Mouse (Mus musculus): ENCODE data around the gene Klhl29. TPM values are rescaled to one million over a fixed set of nuclear protein-coding genes. Genes with fewer than 3 reads are reported as not detected.

The Klhl29 gene
- not detected in 2 replicates for polyA plus RNA-seq (2012)

DNA sequence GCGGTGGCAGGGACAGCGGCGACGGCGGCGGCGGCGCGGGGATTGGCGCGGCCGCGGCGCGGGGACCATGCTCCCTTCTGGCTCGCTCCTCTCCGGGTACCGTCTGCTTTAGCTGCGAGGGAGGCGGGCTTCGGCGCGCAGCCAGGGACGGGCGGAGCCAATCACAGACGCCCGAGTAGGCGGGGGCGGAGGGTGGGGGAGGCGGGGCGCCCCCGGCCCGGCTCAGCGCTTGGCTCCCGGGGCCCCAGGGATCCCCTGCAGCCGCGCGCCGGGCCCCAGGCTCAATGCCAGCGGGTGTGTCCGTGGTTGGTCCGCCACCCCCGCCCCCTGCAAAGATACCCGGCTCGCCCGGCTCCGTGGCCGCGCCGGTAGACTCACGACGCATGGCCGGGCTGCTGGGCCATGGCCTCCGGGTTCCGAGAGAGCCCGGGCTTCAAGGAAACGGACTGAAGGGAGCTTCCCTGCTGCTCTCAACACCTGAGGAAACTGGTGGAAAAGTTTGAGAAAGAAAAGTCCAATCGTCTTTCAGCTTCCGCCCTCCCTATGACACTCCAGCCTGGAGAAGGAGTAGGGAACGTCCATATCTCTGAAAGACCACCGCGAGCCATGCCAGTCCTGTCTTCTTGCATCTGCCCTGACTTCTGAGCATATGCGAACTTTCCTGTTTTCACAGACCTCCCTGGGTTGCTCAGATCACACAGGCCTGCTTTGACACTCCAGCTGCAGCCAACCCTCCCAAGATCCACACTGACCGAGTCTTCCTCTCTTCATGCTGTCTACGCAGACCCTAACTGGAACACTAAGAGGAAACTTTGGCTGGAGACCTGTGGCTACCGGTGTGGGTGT lies at the start of gene Klhl29:
TSS of gene Klhl29 (minus strand) at position 67 of the 846 bp plus-strand sequence.
- TF ChIP-seq GATA1 (IDR thresholded peaks at IDR 0.05; ENCODE audit: low read length), result no peak

DNA sequence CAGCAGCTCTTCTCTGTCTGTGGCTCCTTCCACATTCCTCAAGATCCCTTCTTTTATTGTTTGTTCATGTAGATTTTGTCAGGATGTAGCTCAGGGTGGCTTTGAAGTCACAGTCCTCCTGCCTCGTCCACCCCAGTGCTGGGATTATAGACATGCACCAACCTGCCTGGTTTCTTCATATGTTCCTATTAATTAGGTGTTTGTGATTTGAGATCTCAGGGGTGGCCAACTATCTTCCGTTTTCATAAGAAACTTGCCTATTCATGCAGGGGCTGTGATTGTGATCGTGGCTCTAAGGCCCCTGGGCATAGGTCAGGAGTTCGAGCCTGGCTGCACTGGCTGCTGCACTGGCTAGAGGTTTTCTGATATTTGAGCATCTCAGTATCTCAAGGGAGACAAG lies 49.8 kb upstream of the Klhl29 start:
- no peak for TF ChIP-seq GATA1 (IDR thresholded peaks at IDR 0.05; ENCODE audit: low read length)

DNA sequence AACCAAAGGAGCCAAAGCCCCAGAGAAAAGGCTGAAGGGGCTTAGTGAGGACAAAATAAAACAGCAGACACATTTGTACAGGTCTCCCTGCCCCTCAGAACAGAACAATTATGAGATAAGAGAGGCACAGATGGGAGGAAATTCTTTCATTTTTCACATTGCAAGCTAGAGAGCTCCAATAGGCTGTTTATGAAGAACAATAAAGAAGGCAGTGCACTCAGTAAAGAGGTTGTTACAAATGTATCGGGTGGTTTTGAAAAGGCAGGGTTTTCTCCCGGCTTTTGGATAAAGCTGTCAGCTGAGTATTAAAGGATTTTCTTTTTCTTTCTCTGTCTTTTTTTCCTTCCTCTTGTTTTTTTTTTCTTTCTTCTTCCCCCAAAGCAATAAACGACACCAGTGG lies 40.3 kb upstream of the Klhl29 start:
- TF ChIP-seq GATA1 (IDR thresholded peaks at IDR 0.05; ENCODE audit: low read length), result no peak

DNA sequence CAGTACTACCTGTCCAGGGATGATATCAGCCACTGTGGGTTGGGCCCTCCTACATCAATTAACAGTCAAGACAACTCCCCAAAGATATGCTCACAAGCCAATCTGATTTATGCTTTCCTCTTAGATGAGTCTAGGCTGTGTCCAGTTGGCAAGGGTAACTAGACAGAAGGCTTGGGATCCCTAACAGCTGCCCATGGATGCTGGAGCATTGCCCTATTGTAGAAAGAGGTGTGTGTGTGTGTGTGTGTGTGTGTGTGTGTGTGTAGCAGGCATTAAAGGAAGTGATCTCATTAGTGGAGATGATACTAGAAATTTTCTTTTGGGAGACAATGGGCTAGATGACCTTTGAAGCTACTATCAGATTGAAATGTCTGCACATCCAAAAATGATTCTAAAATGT lies 38.5 kb upstream of the Klhl29 start:
- no peak for TF ChIP-seq GATA1 (IDR thresholded peaks at IDR 0.05; ENCODE audit: low read length)

DNA sequence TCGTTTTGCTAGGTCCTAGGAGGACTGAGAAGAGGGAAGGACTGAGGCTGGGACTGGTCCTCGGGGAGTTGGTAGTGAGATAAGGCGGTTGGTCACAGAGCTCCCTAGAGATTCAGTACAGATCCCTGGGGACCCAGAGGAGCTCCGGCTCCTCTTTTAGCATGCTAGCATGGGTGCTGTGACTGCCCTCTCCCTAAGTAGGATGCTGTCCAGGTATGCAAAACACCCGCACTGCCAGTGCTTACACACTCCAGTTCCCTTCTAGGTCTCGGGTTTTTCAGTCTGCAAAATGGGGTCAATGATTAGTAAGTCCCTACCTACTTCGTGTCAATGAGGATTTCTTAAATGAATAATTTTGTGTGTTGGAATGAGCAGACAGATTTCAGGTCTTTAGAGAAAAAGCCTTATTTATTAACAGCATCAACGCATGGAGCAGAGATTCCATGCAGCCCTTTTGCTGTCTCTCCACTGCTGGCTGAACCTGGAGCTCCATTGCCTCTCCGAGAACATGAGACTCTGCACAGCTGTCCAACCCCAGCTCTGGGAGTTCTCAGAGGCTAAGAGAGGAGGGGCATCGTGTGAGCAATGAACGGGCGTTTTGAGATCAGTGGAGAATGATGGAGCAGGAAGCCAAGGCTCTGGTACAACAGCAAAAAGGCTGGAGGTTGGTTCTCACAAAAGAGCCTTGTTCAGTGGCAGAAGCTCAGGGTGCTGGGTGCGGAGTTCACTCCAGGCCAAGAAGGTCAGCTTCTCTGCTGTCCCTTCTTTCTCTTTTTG lies 36.5 kb upstream of the Klhl29 start:
- no peak for TF ChIP-seq GATA1 (IDR thresholded peaks at IDR 0.05; ENCODE audit: low read length)

DNA sequence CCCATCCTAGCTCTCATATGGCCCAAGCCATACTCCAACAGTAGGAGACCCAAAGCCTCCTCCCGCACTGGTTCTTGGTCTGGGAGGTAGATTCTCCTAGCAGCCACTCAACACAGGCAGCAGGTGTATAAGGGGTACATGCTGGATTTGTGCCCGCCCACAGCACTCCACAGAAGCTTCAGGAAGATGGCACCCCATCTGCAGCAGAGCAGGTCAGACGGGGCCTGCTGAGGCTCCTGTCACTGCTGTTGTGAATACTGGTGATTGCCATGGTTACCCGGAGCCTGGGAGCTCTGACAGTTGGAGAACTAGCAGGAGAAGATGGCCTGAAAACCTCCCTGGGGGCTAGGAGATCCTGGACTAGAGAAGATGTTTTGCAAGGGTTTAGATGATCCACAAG lies 35.9 kb upstream of the Klhl29 start:
- TF ChIP-seq GATA1 (IDR thresholded peaks at IDR 0.05; ENCODE audit: low read length), result no peak

DNA sequence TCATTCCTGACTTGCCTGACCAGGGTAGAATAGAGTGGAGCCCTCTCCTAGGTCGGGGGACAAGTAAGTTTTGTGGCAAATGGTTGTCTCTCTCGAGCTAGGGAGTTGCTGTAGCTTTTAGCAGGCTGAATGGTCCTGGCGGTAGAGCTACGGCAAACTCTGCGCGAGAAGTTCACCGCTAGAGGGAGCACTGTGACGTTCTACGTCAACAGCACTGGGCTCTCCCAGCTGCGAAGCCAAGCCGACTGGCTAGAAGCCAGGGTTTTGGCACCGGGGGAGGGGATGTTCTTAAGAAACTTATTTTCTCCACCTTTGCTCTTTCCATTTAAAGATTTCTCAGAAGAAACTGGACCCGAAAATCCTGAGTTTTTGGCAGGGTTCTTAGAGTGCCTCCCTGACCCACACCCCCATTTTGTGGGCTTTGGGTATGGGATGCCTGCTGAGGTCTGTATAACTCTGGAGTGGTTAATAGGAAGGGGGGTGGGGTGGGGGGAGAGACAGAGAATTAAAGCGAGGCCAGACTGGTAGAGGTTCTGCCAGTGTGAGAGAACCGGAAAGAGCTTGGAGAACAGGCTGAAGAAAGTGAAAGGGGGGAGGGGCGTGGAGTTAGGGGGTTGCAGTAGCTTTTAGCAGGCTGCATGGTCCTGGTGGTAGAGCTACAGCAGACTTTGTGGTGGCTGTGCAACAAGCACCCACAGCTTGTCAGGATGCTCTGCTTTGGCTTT lies 35.1 kb upstream of the Klhl29 start:
- TF ChIP-seq GATA1 (IDR thresholded peaks at IDR 0.05; ENCODE audit: low read length), result no peak

DNA sequence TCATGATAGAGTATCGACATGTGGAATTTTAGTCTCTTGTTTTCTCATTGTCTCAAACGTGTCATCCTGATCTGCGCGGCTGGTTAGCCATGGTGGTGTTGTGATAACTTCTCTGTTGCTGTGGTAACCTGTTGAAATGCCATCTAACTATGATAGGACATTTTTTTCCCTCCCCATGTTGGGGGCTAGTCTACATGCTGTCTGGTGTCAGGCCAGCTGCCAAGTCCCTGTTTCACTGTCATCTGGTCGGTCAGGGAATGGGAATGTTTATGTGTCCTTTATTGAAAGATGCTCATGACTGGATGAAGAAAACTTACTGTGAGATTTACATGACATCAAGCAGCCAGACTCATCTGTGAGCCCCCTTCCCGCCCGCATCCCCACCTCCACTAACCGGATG lies 31.7 kb upstream of the Klhl29 start:
- no peak for TF ChIP-seq GATA1 (IDR thresholded peaks at IDR 0.05; ENCODE audit: low read length)

DNA sequence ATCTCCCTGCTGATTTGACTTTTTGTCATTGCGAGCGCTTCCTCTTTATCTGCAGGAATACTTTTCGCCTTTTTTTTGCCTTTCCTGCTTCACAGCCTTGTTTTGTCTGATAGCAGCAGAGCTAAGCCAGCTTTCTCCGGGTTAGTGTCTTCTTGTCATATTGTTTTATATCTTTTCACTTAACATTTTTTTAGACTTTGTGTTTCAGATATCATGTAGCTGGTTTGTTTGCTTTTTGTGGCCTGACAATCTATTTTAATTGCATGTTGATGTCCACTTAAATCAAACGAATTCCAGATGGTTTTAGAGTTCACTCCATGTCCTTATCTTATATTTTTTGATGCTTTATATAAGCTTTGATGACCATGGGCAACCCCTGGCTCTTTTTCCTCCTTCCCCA lies 21.9 kb upstream of the Klhl29 start:
- no peak for TF ChIP-seq GATA1 (IDR thresholded peaks at IDR 0.05; ENCODE audit: low read length)

DNA sequence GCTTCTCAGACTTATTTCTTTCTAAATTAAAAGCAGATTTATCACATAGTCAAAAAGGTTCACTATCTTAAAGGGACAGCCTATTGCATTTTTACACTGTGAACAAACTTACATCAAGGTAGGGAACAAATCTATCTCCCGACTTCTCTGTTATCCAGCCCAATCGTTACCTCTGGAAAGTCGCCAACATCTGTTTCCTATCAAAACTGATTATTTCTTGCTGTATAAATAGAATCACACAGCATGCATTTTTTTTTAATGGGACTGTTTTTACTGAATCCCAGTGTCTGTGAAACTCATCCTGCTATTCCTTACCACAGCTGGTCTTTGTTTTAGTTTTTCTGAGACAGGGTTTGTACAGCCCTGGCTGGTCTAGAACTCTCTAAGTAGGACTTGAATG lies 19.7 kb upstream of the Klhl29 start:
- no peak for TF ChIP-seq GATA1 (IDR thresholded peaks at IDR 0.05; ENCODE audit: low read length)

DNA sequence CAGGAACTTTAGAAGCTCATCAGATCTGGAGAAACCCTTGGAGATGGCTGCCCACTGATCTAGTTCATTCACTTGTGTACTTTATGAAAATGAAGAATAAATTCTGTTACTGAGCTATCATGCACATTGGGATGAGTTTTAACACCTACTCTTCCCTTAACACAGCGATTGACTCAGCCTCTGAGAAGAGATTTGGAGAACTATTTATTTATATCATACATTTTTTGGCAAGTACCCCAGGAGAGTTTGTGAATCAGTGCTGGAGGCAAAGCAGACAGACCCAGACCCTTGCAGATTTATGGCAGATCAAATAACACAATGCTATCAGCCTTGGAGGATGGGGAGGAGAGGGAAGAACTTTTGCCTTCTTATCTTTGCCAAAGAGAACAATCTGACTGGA lies 11.6 kb upstream of the Klhl29 start:
- no peak for TF ChIP-seq GATA1 (IDR thresholded peaks at IDR 0.05; ENCODE audit: low read length)

DNA sequence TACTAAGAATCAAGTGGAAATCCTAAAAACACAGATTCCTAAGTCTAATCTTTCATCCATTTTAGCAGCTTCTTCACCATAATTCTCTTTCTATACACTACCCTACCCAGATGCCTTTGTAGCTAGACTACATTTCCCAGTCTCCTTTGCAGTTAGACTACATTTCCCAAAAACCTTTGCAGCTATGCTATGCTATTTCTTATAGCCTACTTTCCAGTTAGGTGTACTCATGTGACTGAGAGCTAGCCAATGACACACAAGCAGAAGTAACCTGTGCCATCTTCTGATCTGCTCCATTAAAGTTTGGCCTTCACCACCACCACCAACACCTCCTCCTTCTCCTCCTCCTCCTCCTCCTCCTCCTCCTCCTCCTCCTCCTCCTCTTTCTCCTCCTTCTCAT lies 11.2 kb upstream of the Klhl29 start:
- TF ChIP-seq GATA1 (IDR thresholded peaks at IDR 0.05; ENCODE audit: low read length), result no peak

DNA sequence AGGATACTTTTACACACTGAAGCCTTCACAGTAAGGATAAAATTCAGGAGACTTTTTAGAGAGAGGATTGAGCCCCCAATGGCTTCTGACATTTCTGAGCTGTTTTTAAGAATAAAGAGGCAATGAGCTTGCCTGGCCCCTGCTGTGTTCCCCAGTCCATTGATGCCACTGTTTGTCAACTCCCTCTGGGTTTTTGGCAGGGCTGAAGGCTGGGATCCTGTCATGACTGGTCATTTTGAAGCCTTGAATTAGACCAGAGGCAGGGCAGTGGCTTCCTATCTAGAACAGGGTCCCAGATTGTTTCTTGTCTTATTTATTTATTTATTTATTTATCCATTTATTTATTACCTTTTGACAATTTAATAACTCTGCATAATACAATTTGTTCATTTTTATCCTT lies 6.2 kb upstream of the Klhl29 start:
- TF ChIP-seq GATA1 (IDR thresholded peaks at IDR 0.05; ENCODE audit: low read length), result no peak

DNA sequence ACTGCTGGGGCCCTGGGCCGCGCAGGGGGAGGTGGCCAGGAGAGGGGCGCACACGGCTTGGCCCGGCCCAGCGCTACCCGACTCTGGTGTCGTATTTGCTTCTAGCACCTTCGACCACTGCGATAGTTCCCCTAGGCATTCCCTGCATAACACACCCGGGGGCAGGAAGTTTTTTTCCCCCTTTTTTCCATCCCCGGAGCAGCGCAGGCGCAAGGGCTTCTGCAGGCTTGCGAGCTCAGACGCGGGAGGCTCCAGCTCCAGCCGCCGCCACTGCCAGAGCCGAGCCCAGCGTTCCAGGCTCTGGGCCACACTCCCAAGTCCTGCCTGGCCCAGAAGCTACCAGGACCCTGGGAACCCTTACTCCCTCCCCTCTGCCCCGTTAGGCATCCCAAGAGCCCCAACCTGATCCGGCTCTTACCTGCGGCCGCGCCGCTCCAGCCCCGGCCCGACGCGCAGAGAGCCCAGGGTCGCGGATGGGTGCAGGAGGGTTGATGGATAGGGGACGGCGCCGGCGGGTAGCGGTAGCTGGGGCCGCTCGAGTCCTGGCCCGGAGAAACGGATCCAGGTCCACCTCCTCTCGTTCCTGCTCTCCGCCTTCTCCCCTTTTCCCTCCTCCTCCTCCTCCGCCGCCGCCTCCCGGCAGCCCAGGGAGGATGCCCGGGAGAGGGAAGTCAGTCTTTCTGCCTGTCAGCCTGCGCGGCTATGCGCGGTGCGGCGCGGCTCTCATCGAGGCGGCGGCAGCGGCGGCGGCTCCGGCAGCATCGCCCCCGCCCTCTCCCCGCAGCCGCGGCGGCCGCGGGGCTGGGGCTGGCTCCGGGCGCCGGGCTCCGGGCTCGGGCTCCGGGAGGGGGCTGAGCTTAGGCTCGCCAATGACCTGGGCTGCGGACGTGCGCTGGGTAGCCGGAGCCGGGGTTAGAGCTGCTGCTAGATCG lies 532 bp downstream of the Klhl29 start:
- TF ChIP-seq GATA1 (IDR thresholded peaks at IDR 0.05; ENCODE audit: low read length), result no peak

DNA sequence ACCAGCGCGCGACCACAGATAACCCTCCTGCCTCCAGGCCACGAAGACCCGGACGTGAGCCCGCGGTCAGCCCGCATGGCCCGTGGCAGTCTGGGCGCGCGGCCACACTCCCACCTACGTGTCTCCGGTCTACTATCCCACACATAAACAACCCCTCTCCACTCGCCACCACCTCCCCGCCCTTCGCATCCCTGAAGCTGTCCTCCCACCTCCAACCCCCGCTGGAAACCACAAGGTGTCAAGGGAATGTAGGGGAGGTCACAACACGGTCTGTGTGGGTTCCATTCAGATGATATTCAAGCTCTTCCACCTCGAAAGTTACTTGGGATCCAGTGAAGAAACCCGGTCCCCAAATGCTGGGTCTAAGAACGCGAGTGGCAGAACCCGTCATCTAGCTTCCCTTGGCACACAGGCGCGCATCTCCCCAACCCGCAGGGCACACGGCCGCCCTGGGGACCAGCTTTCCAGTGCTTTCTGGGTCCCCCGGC lies 1.2 kb downstream of the Klhl29 start:
- no peak for TF ChIP-seq GATA1 (IDR thresholded peaks at IDR 0.05; ENCODE audit: low read length)
